Mouse (Mus musculus) kidney, postnatal 25 days (tissue): ENCODE data around the gene Muc5b.

Experiments
- DNase-seq, 2 experiments: peaks; one replicate each; pipeline ENCODE4 v3.0.0; 2021; ENCODE audit warnings: mixed read lengths in 2 of 2

Gene Muc5b

DNA sequence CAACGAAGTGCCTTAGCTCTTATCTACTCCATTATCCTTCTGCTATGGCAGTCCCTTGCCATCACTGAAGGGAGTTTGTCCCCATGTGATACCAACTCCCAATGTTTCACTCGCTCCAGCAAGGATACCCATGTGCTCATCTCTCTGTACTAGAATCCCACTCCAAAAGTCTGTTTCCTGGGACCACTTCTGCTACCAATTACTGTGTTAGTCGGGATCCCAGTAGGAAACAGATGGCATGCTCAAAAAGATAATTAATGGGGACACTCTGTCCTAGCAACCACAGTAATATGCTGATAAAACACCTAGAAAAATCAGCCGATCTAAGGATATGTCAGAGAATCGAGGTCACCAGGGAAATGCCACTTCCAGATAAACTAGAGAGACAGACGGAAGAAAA is 69.7 kb downstream of the Muc5b start:
- no peak for DNase-seq

DNA sequence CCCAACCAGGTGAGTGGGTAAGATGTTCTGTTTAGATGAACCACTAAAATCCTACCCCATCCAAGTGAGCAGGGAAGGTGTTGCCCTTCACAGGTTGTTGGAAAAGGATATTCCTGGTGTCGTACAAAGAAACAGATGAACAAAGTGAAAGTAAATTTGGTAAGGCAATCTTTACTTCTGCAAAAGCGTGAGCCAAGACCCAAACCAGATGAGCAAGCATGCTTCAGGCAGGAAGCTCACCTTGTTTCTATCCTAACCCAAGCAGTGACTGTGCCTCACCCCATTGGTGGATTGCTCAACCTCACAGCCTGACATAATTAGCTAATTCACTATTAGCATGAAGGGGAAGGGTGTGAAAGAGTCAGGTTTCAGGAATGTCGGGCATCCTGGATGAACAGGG is 72.4 kb downstream of the Muc5b start:
- no peak for DNase-seq

GRCm38 (mm10) chr7:141918407-141918806 is 79.5 kb downstream of the Muc5b start, which contains the start of gene Tollip:
TSS of gene Tollip (minus strand) at chr7:141918507.
- no peak for DNase-seq
